Mouse (Mus musculus): Measurements from ENCODE around the gene Smc2. TPM values are rescaled to one million over a fixed set of nuclear protein-coding genes. Genes with fewer than 3 reads are reported as not detected.

The Smc2 gene
- 5.1 and 5.7 TPM in 2 replicates for polyA plus RNA-seq (2012; rRNA removed)

DNA sequence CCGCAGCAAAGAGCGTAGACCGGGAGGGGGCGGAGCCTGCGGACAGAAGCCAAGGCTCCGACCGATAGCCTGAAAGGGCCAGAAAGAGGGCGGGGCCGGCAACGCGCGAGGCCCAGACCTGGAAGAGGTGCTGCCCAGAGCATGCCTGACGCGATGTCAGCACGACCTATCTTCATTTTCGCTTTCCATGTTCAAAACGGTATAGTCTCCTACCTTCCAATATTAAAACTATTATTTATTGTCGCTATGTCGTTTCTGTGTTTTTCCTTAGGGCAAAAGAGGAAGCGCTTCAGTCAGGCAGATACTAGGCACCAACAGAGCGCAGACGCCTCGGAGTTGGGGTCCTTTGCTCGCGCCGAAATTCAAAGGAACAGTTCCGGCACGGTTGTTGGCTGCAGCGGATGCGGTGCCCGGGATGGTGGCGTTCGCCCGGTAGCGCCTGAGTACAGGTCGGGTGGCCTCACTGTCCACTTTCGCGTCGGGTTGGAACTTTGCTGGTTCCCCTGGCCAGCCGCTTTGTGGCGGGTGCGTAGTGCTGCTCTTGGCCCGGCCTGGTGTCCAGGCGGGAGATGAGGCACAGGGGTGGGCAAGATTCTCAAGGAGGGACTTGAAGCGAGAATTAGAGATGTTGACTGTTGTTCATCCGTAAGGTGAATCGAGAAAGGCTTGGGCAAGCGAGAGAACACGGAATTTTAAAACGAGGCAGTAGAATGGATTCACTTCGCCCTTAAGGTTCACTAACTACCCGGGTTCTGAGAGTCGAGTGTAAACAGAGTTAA, at the start of gene Smc2:
Smc2 (plus strand) TSS at position 358 of the 779 bp plus-strand sequence.

DNA sequence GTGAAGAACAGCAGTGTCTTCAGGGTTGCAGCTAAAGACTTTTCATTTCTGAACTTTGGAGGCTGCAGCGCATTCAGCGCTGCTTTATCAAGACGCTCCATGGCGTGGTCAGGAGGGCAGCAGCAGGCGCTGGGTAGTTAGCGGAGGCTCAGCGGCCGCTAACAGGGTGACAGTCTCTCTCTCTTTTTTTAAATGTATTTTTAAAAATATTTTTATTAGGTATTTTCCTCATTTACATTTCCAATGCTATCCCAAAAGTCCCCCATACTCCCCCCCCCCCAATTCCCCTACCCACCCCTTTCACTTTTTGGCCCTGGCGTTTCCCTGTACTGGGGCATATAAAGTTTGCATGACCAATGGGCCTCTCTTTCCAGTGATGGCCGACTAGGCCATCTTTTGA, 58.1 kb downstream of the Smc2 start, which contains the start of gene Vma21-ps:
Vma21-ps (minus strand) TSS at position 101 of the 400 bp plus-strand sequence.

Other genes starting within 250 kb of the Smc2 start
- 2.9 and 3.5 TPM in 2 replicates for gene Vma21-ps, start 58.0 kb downstream of the Smc2 start, polyA plus RNA-seq (2012; rRNA removed)
- not detected in 2 replicates for gene Toporsl, start 157.0 kb downstream of the Smc2 start, polyA plus RNA-seq (2012; rRNA removed)

Data from central nervous system, embryonic 18 days (tissue).